Mouse (Mus musculus) liver, embryonic 12.5 days (tissue): ENCODE data around the gene Olfr1122. TPM values are rescaled to one million over a fixed set of nuclear protein-coding genes. Genes with fewer than 3 reads are reported as not detected.

ENCODE experiments used
- polyA plus RNA-seq: library from polyadenylated mRNA; unstranded; fragments of >200 nt; fragmentation: Nextera tagmentation; extraction: Ambion mirVana; gene quantifications from 2 replicates; pipeline ENCODE4 v1.2.1, GENCODE M21; 2016

Gene Olfr1122
- polyA plus RNA-seq, 1 experiment from 2014 or later, result not detected

Other genes starting within 250 kb of the Olfr1122 start
- gene Olfr1110, start 245.5 kb upstream of the Olfr1122 start, polyA plus RNA-seq, result not detected in 2 replicates
- not detected in 2 replicates for gene Olfr1111, start 233.2 kb upstream of the Olfr1122 start, polyA plus RNA-seq
- not detected in 2 replicates for gene Olfr1112, start 198.1 kb upstream of the Olfr1122 start, polyA plus RNA-seq
- not detected in 2 replicates for gene Olfr1113, start 176.9 kb upstream of the Olfr1122 start, polyA plus RNA-seq
- gene Olfr1115, start 137.8 kb upstream of the Olfr1122 start, polyA plus RNA-seq, result not detected in 2 replicates
- gene Olfr1116, start 118.3 kb upstream of the Olfr1122 start, polyA plus RNA-seq, result not detected in 2 replicates
- gene Olfr1118, start 78.3 kb upstream of the Olfr1122 start, polyA plus RNA-seq, result not detected in 2 replicates
- gene Olfr1120, start 31.0 kb upstream of the Olfr1122 start, polyA plus RNA-seq, result not detected in 2 replicates
- gene Olfr1121, start 16.0 kb upstream of the Olfr1122 start, polyA plus RNA-seq, result not detected in 2 replicates
- gene Olfr1123, start 30.8 kb downstream of the Olfr1122 start, polyA plus RNA-seq, result not detected in 2 replicates
- gene Olfr1124, start 44.4 kb downstream of the Olfr1122 start, polyA plus RNA-seq, result 0.05 TPM in 1 of 2 replicates, not detected in the other
- gene Olfr1126, start 68.1 kb downstream of the Olfr1122 start, polyA plus RNA-seq, result not detected in 2 replicates
- not detected in 2 replicates for gene Pramel7, start 111.2 kb downstream of the Olfr1122 start, polyA plus RNA-seq
- not detected in 2 replicates for gene Pramel6, start 120.7 kb downstream of the Olfr1122 start, polyA plus RNA-seq
- gene Olfr153, start 145.9 kb downstream of the Olfr1122 start, polyA plus RNA-seq, result not detected in 2 replicates
- gene Olfr1128, start 159.7 kb downstream of the Olfr1122 start, polyA plus RNA-seq, result not detected in 2 replicates
- gene Olfr1129, start 188.1 kb downstream of the Olfr1122 start, polyA plus RNA-seq, result not detected in 2 replicates
- not detected in 2 replicates for gene Olfr1130, start 220.4 kb downstream of the Olfr1122 start, polyA plus RNA-seq
- gene Olfr1131, start 241.3 kb downstream of the Olfr1122 start, polyA plus RNA-seq, result not detected in 2 replicates